Mouse (Mus musculus): ENCODE data around the gene Vac14.

The Vac14 gene

GRCm38 (mm10) chr8:110717131-110717530 lies 98.7 kb downstream of the Vac14 start:
- DNase-seq (ENCODE audit: low read depth), result no peak

GRCm38 (mm10) chr8:110718209-110718968 lies 100.0 kb downstream of the Vac14 start:
- DNase-seq (ENCODE audit: low read depth), result peak; percentile 61

- no peak for DNase-seq (ENCODE audit: low read depth)
Observed at GRCm38 (mm10) chr8:110718969-110719670, 100.7 kb downstream of the Vac14 start.

GRCm38 (mm10) chr8:110719898-110720653 lies 101.7 kb downstream of the Vac14 start:
- no peak for DNase-seq (ENCODE audit: low read depth)

GRCm38 (mm10) chr8:110720685-110721598 lies 102.6 kb downstream of the Vac14 start, which contains the start of gene Mtss1l:
Gene Mtss1l (plus strand): TSS chr8:110721476.
- peak; percentile 95 for DNase-seq (ENCODE audit: low read depth)

GRCm38 (mm10) chr8:110721606-110722413 lies 103.4 kb downstream of the Vac14 start:
- peak; percentile 49 for DNase-seq (ENCODE audit: low read depth)

GRCm38 (mm10) chr8:110722414-110723011 lies 104.1 kb downstream of the Vac14 start:
- DNase-seq (ENCODE audit: low read depth), result no peak

- DNase-seq (ENCODE audit: low read depth), result no peak
Observed at GRCm38 (mm10) chr8:110724493-110724892, 106.1 kb downstream of the Vac14 start.

GRCm38 (mm10) chr8:110725084-110725838 lies 106.9 kb downstream of the Vac14 start:
- DNase-seq (ENCODE audit: low read depth), result no peak

- DNase-seq (ENCODE audit: low read depth), result peak; percentile 65
Observed at GRCm38 (mm10) chr8:110726893-110727292, 108.5 kb downstream of the Vac14 start.

GRCm38 (mm10) chr8:110731346-110731859 lies 113.0 kb downstream of the Vac14 start:
- DNase-seq (ENCODE audit: low read depth), result no peak

GRCm38 (mm10) chr8:110733036-110733435 lies 114.7 kb downstream of the Vac14 start:
- no peak for DNase-seq (ENCODE audit: low read depth)

- DNase-seq (ENCODE audit: low read depth), result no peak
Observed at GRCm38 (mm10) chr8:110738591-110739195, 120.3 kb downstream of the Vac14 start.

GRCm38 (mm10) chr8:110740629-110741175 lies 122.3 kb downstream of the Vac14 start:
- no peak for DNase-seq (ENCODE audit: low read depth)

- DNase-seq (ENCODE audit: low read depth), result no peak
Observed at GRCm38 (mm10) chr8:110741816-110742451, 123.5 kb downstream of the Vac14 start.

GRCm38 (mm10) chr8:110742452-110742818 lies 124.0 kb downstream of the Vac14 start:
- no peak for DNase-seq (ENCODE audit: low read depth)

- DNase-seq (ENCODE audit: low read depth), result no peak
Observed at GRCm38 (mm10) chr8:110745162-110745561, 126.8 kb downstream of the Vac14 start.

GRCm38 (mm10) chr8:110746661-110747060 lies 128.3 kb downstream of the Vac14 start:
- no peak for DNase-seq (ENCODE audit: low read depth)
